Mouse (Mus musculus) liver, embryonic 16.5 days (tissue): ENCODE data around the gene Lars2. TPM values are rescaled to one million over a fixed set of nuclear protein-coding genes. Genes with fewer than 3 reads are reported as not detected.
"Not testable (repeated sequence)": the region's sequence is repeated elsewhere in the genome, so short reads cannot be mapped to it uniquely, and the experiment has no call there.

Experiments
- ATAC-seq: fragments of 200-750 bp; cut with Nextera tagmentation; 2 replicates; pipeline ENCODE4 v1.8.0; 2017; ENCODE audit warnings: low read depth, mild to moderate bottlenecking, moderate number of reproducible peaks, moderate library complexity
- H3K27ac ChIP-seq: fragments of 300-500 bp; sonication (generic); 2 replicates; pipeline ENCODE4 v1.5.1; 2014; ENCODE audit warnings: mild to moderate bottlenecking, low read length
- H3K27me3 ChIP-seq: fragments of 300-500 bp; sonication (generic); 2 replicates; pipeline ENCODE4 v1.6.1; 2014; ENCODE audit warnings: low read depth, low read length, mixed read lengths; ENCODE audit not compliant: control insufficient read depth, insufficient read depth
- H3K36me3 ChIP-seq: fragments of 300-500 bp; sonication (generic); 2 replicates; pipeline ENCODE4 v1.6.1; 2014; ENCODE audit warnings: mild to moderate bottlenecking; ENCODE audit not compliant: control insufficient read depth, insufficient read depth
- H3K4me1 ChIP-seq: fragments of 300-500 bp; sonication (generic); 2 replicates; pipeline ENCODE4 v1.6.1; 2014; ENCODE audit warnings: low read depth, low read length, mixed read lengths; ENCODE audit not compliant: control insufficient read depth
- H3K4me2 ChIP-seq: fragments of 300-500 bp; sonication (generic); 2 replicates; pipeline ENCODE4 v1.6.1; 2014; ENCODE audit warnings: low read depth, low read length, mixed read lengths
- H3K4me3 ChIP-seq: fragments of 300-500 bp; sonication (generic); 2 replicates; pipeline ENCODE4 v1.5.1; 2014; ENCODE audit warnings: low read depth, mild to moderate bottlenecking, low read length
- H3K9ac ChIP-seq: fragments of 300-500 bp; sonication (generic); 2 replicates; pipeline ENCODE4 v1.6.1; 2014; ENCODE audit warnings: low read depth, low read length
- H3K9me3 ChIP-seq: fragments of 300-500 bp; sonication (generic); replicated peaks from 2 replicates; pipeline ENCODE4 v1.6.1; 2016; ENCODE audit warnings: low read length; ENCODE audit not compliant: control insufficient read depth
- WGBS: fragments of 180-500 bp; shearing (Covaris S2); extraction: QIAGEN DNeasy Blood & Tissue Kit; methylation state at CpG from one replicate; pipeline ENCODE4 v1.1.7; 2014; ENCODE audit not compliant: insufficient replicate concordance; 5-methylcytosine and 5-hydroxymethylcytosine counted together
- polyA plus RNA-seq: library from polyadenylated mRNA; unstranded; fragments of >200 nt; fragmentation: Nextera tagmentation; extraction: Ambion mirVana; gene quantifications from 2 replicates; pipeline ENCODE4 v1.2.1, GENCODE M21; 2015

The Lars2 gene
- polyA plus RNA-seq, 1 experiment from 2014 or later = 554 TPM

DNA sequence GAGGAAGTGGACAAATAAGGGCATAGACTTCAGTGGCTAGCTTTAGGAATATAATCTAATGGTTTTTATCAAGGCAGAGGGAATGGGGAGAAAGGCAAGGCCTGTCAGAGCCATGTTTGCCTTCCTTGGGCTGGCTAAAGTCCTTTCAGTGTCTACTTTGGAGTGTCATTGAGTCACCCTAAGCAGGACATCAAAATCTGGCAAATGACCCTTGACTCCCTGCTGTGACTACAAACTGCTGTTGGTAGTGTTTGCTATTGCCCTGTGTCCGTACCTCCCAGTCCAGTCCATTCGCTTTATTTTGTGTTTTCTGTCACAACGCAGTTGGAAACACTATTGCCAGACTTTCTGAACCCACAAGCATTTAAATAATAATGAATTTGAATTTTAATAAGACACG lies 63.1 kb downstream of the Lars2 start:
- Histone ChIP-seq H3K9me3 (no peaks in the 10 kb centered on the region), H3K36me3 (no peaks in the 10 kb centered on the region; the same call in 1 of the 2 replicates), H3K4me2 (no peak overlapping the region), H3K9ac (no peak overlapping the region), H3K27me3 (no peaks in the 10 kb centered on the region), H3K4me1 (peaks cover 4% of the 10 kb centered on the region; the same call in 1 of the 2 replicates), H3K27ac (no peak overlapping the region), H3K4me3 (no peak overlapping the region)
- WGBS = 73% methylated on average over 4 of the region's 4 CpGs
- peak; percentile 80 for ATAC-seq

DNA sequence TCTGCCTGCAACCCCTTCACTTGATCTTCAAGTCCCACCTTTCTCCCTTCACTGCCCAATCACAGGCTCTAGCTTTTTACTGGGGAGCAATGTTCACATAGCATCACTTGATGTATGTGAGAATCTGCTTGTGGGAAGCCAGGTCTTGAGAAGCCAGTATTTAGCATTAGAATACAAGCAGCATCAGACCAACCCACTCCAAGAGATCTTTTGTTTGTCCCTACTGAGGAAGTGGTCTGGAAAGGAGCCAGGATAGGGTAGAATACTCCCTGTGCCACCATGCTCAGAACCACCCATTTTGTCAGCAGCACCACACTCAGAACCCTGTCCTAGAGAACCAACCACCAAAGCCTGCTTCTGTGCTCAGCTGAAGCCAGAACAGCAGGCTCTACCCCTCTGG lies 64.2 kb downstream of the Lars2 start:
- Histone ChIP-seq H3K9ac (no peak overlapping the region), H3K27me3 (no peaks in the 10 kb centered on the region), H3K4me1 (peaks cover 4% of the 10 kb centered on the region; the same call in 1 of the 2 replicates), H3K9me3 (no peaks in the 10 kb centered on the region), H3K27ac (no peak overlapping the region), H3K4me3 (no peak overlapping the region), H3K36me3 (no peaks in the 10 kb centered on the region; the same call in 1 of the 2 replicates), H3K4me2 (no peak overlapping the region)
- no peak for ATAC-seq

DNA sequence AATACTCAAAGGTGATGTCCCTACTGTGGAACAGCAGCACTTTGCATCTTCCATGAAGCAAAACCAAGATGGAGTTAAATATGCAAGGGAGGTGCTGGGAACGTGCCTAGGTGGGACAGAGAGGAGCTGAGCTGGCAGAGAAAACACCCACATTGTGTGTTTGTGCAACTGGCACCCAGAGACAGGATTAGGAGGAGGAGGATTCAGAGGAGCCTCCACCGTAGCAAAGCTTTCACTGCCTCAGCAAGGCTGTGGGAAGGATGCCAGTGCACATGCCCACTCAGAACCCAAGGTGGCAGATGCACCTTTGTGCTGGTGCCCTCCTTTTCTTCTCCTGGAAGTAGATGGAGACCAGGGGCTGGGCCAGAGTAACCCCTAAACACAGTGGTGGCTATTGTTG lies 71.5 kb downstream of the Lars2 start:
- Histone ChIP-seq H3K4me3 (no peak overlapping the region), H3K27me3 (no peaks in the 10 kb centered on the region), H3K4me1 (no peaks in the 10 kb centered on the region), H3K4me2 (no peak overlapping the region), H3K9me3 (no peaks in the 10 kb centered on the region), H3K9ac (no peak overlapping the region), H3K36me3 (no peaks in the 10 kb centered on the region), H3K27ac (no peak overlapping the region)
- WGBS = 69% methylated on average over 2 of the region's 2 CpGs
- ATAC-seq = no peak

DNA sequence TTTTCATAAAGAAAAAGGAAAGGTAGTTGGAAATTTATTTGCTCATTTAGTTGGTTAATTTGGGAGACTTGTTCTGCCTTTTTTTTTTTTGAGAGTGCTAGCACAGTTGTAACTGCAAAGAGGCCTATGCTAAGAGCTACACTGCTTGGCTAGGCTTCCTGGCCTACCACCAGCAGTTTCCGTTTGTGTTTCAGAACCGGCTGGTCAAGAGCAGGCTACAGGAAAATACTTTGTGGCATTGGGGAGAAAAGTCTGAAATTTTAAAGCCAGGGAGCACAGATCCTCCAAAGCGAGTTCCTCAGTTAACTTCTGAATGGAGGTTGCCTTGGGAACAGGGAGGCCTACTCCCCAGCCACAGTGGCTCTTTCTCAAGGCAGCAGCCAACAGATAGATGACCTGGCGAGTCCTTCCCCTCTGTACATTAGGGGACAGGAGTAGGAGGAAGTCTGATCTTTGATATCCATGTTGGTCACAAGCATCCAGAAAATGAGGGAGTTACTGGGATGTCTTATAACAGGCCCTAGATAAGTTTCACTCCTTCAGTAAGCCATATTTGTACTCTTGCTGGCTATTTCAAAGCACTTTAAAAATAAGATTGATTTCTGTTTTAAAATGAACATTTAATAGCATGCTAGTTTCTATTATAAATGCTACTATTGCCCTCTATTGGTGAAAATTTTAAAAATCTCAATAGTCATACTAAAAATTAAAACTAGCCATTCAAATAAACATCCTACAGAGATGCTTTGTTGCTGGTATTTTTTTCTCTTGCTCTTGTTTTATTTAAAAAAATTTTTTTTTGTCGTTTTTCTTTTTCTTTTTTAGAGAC lies 73.7 kb downstream of the Lars2 start:
- no peaks in the 10 kb centered on the region for H3K4me1 ChIP-seq
- no peaks in the 10 kb centered on the region for H3K9me3 ChIP-seq
- no peak for ATAC-seq
- no peak overlapping the region for H3K4me2 ChIP-seq
- no peaks in the 10 kb centered on the region for H3K27me3 ChIP-seq
- no peak overlapping the region for H3K4me3 ChIP-seq
- H3K27ac ChIP-seq = no peak overlapping the region
- no peak overlapping the region for H3K9ac ChIP-seq
- 51% methylated on average over 5 of the region's 5 CpGs for whole genome bisulfite sequencing
- no peaks in the 10 kb centered on the region for H3K36me3 ChIP-seq

DNA sequence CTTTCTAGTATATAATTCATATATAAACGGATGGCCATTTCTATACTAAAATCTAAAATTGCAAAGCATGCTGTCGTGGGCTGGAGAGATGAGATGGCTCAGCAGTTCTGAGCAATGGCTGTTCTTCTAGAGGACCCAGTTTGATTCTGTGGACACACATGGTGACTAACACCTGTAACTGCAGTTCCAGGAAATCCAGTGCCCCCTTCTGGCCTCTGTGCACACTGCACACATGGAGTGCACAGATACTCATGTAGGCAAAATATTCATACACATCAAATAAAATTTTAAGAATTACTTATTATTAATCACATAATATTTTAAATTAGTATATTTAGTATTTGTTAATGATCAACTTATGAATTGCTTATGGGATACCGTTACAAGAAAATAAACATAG lies 80.4 kb downstream of the Lars2 start:
- H3K9ac ChIP-seq, H3K4me2 ChIP-seq, H3K9me3 ChIP-seq, H3K4me3 ChIP-seq, H3K36me3 ChIP-seq, H3K27ac ChIP-seq, H3K4me1 ChIP-seq, ATAC-seq, H3K27me3 ChIP-seq: not testable (repeated sequence)
- 92% methylated on average over 2 of the region's 3 CpGs for WGBS

DNA sequence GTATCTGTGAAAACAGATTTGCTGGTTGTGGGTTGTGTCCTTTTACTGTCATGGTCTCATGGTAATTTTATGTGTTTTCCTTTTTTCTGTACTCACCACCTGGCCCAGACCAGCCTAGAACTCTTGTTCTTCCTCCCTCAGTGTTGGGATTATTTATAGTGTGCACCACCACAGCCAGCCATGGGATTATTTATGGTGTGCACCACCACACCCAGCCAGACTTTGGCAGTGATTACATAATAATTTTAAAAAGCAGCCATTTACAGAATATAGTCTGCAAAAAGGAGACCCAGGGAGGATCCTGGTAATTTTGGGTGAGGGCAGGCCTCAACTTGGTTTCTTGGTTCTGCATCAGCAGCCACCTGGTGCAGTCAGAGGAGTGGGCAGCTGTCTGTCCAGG lies 81.9 kb downstream of the Lars2 start:
- Histone ChIP-seq H3K36me3 (no peaks in the 10 kb centered on the region), H3K9ac (no peak overlapping the region), H3K4me3 (no peak overlapping the region), H3K9me3 (no peaks in the 10 kb centered on the region), H3K27me3 (no peaks in the 10 kb centered on the region), H3K27ac (no peak overlapping the region), H3K4me2 (no peak overlapping the region), H3K4me1 (no peaks in the 10 kb centered on the region)
- ATAC-seq = no peak

DNA sequence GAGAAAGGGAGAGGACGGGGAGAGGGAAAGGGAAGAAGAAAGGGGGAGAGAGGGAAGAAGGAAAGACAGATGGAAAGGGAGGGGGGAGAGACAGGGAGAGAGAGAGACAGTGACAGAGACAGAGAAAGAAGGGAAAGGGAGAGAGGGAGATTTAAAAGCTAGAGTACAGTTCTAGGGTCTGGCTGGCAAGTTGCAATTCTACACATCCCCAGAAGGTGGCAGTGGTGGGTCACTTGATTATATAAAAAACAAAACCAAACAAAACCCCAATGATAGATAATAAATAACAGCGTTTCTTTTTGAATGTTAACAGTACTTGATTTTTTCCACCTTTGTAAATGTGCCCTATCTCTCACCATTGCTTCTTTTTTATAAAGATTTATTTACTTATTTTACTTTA lies 83.4 kb downstream of the Lars2 start:
- WGBS = 31% methylated on average over 2 of the region's 2 CpGs
- Histone ChIP-seq H3K27ac (no peak overlapping the region), H3K27me3 (no peaks in the 10 kb centered on the region), H3K9me3 (no peaks in the 10 kb centered on the region), H3K4me2 (no peak overlapping the region), H3K4me1 (no peaks in the 10 kb centered on the region), H3K4me3 (no peak overlapping the region), H3K36me3 (no peaks in the 10 kb centered on the region), H3K9ac (no peak overlapping the region)
- no peak for ATAC-seq

DNA sequence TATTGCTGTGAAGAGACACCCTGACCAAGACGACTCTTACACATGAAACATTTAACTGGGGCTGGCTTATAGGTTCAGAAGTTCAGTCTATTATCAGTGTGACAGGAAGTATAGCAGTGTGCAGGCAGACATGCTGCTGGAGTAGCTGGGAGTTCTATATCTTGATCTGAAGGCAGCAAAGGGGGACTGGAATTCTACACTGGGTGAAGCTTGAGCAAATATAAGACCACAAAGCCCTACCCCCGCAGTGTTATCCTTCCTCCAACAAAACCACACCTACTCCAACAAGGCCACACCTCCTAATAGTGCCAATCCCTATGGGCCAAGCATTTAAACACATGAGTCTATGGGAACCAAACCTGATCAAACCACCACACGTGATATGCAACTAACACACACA lies 85.0 kb downstream of the Lars2 start:
- no peak overlapping the region for H3K4me3 ChIP-seq
- H3K4me1 ChIP-seq = no peaks in the 10 kb centered on the region
- H3K4me2 ChIP-seq = no peak overlapping the region
- no peak overlapping the region for H3K27ac ChIP-seq
- 43% methylated on average over 3 of the region's 3 CpGs for WGBS
- no peaks in the 10 kb centered on the region for H3K27me3 ChIP-seq
- no peak for ATAC-seq
- no peaks in the 10 kb centered on the region for H3K9me3 ChIP-seq
- no peaks in the 10 kb centered on the region for H3K36me3 ChIP-seq
- no peak overlapping the region for H3K9ac ChIP-seq

DNA sequence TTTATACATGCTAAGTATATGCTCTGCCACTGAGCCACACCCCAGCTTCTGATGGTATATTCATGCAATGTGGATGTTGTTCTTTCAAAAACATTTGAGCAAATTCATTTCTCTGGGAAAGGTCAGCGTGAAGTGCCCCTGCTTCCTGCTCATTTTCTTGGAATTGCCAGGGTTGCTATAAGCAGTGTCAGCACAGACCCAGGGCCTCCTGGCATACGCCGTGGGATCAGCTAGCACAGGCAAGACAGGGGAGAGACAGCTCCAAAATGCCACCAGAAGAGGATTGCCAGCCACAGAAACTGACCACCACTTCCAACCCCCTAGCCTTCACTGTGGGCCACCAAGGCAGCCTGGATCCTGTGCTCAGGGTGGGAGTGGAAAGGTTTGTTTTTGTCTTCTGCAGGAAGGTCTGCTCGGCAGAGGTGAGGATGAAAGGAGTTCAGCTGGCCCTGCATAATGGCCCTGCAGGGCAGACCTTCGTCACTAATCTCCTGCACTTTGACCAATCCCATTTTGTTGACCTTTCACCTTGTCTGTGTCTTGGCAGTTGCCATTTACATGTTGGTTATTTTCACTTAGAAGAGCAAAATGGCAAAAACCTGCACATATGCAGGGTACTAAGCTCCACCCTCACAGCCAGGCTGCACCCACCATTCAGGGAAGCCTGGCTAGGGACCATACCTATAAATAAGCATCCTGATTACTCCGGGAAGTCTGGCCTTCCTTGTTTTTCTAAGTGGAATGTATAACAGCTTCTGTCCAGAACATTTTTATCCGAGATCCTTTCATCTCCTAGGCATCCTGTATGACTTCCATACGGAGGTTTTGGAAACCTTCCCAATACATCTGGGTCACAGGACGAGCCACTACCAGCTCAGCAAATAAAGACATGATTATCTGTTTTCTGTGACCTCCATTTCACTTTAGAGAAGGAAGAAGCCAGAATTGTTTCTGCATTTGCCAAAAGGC lies 90.2 kb downstream of the Lars2 start:
- H3K9ac ChIP-seq = no peak overlapping the region

More for the DNA sequence above, 90.2 kb downstream of the Lars2 start:
- Histone ChIP-seq H3K4me2 (no peak overlapping the region), H3K4me3 (no peak overlapping the region), H3K27ac (no peak overlapping the region), H3K27me3 (no peaks in the 10 kb centered on the region), H3K4me1 (no peaks in the 10 kb centered on the region), H3K36me3 (no peaks in the 10 kb centered on the region), H3K9me3 (no peaks in the 10 kb centered on the region)
- 64% methylated on average over 9 of the region's 9 CpGs for WGBS
- no peak for ATAC-seq
